Mouse (Mus musculus): ENCODE measurements around the gene BC051665. TPM values are rescaled to one million over a fixed set of nuclear protein-coding genes. Genes with fewer than 3 reads are reported as not detected.

BC051665 gene
- polyA plus RNA-seq, 1 experiment from 2014 or later, result not detected

DNA sequence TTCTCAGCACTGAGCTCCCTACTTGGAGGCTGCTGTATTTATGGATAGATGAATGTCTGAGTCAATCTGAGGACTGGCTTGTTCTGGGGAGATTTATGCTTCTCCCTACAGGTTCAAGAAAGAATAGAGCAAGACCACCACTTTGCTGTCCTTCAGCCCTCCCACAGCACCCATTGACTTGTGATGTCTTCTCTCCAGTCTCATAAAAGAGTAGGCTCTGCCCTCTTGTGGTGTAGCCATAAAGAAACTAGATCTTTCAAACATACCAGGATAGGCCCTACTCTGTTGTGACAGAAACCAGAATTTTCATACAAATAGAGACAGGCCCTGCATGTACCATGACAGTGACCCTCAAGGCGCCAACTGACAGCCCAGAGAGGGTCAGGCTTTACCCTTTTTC, 39.0 kb downstream of the BC051665 start:
- Histone ChIP-seq H3K27me3 (ENCODE audit: control insufficient read depth, insufficient read depth, low read length) (no peaks in the 10 kb centered on the region), H3K4me2 (ENCODE audit: low read depth, low read length) (no peak overlapping the region), H3K9ac (ENCODE audit: low read length) (no peak overlapping the region), H3K4me3 (replicated peaks; ENCODE audit: low read length) (no peak overlapping the region), H3K4me1 (ENCODE audit: control insufficient read depth, insufficient read depth, low read length) (no peaks in the 10 kb centered on the region), H3K9me3 (replicated peaks; ENCODE audit: control insufficient read depth, low read length) (no peaks in the 10 kb centered on the region), H3K27ac (ENCODE audit: low read length) (no peak overlapping the region), H3K36me3 (ENCODE audit: control insufficient read depth, insufficient read depth, low read length) (no peaks in the 10 kb centered on the region; the same call in 1 of the 2 replicates)
- 94% methylated on average over 1 of the region's 1 CpGs for WGBS
- no peak for ATAC-seq (ENCODE audit: insufficient read depth, low FRiP score)

DNA sequence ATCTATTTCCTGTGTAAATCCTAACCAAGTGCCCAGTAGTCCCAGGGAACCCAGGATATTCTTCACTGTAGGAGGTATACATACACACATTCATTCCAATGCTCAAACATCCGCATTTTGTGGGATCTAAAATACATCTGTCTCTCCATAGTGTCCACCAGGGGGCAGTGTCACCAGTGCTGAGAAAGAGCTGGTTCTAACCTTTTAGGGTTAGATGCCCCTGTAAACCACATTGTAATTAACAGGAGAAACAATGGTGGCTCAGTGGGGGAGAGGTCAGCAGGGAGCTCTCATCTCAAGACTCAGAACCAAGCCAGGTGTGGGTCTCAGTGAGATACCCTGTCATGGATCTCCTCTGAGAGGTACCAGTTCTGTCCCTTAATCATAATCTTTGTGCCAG, 39.9 kb downstream of the BC051665 start:
- WGBS, result 26% methylated on average over 1 of the region's 1 CpGs
- no peaks in the 10 kb centered on the region for H3K27me3 ChIP-seq (ENCODE audit: control insufficient read depth, insufficient read depth, low read length)

GRCm38 (mm10) chr13:60745358-60745757, 40.8 kb downstream of the BC051665 start:
- no peak for ATAC-seq (ENCODE audit: insufficient read depth, low FRiP score)
- Histone ChIP-seq H3K27ac (ENCODE audit: low read length) (no peak overlapping the region), H3K4me3 (replicated peaks; ENCODE audit: low read length) (no peak overlapping the region), H3K27me3 (ENCODE audit: control insufficient read depth, insufficient read depth, low read length) (no peaks in the 10 kb centered on the region), H3K9ac (ENCODE audit: low read length) (no peak overlapping the region), H3K4me1 (ENCODE audit: control insufficient read depth, insufficient read depth, low read length) (no peaks in the 10 kb centered on the region), H3K36me3 (ENCODE audit: control insufficient read depth, insufficient read depth, low read length) (peaks cover under 1% of the 10 kb centered on the region; the same call in 1 of the 2 replicates), H3K9me3 (replicated peaks; ENCODE audit: control insufficient read depth, low read length) (no peaks in the 10 kb centered on the region), H3K4me2 (ENCODE audit: low read depth, low read length) (no peak overlapping the region)
- WGBS, result 86% methylated on average over 12 of the region's 12 CpGs

More for the DNA sequence above, 39.9 kb downstream of the BC051665 start:
- H3K9me3 ChIP-seq (replicated peaks; ENCODE audit: control insufficient read depth, low read length), result no peaks in the 10 kb centered on the region
- no peak overlapping the region for H3K4me2 ChIP-seq (ENCODE audit: low read depth, low read length)
- ATAC-seq (ENCODE audit: insufficient read depth, low FRiP score), result no peak
- H3K9ac ChIP-seq (ENCODE audit: low read length), result no peak overlapping the region
- H3K4me1 ChIP-seq (ENCODE audit: control insufficient read depth, insufficient read depth, low read length), result no peaks in the 10 kb centered on the region
- H3K36me3 ChIP-seq (ENCODE audit: control insufficient read depth, insufficient read depth, low read length), result no peaks in the 10 kb centered on the region
- H3K4me3 ChIP-seq (replicated peaks; ENCODE audit: low read length), result no peak overlapping the region
- H3K27ac ChIP-seq (ENCODE audit: low read length), result no peak overlapping the region

- Histone ChIP-seq H3K4me3 (replicated peaks; ENCODE audit: low read length) (no peak overlapping the region), H3K36me3 (ENCODE audit: control insufficient read depth, insufficient read depth, low read length) (peaks cover 6% of the 10 kb centered on the region; the same call in 1 of the 2 replicates), H3K9ac (ENCODE audit: low read length) (no peak overlapping the region), H3K9me3 (replicated peaks; ENCODE audit: control insufficient read depth, low read length) (no peaks in the 10 kb centered on the region), H3K27ac (ENCODE audit: low read length) (no peak overlapping the region), H3K27me3 (ENCODE audit: control insufficient read depth, insufficient read depth, low read length) (no peaks in the 10 kb centered on the region), H3K4me2 (ENCODE audit: low read depth, low read length) (no peak overlapping the region), H3K4me1 (ENCODE audit: control insufficient read depth, insufficient read depth, low read length) (no peaks in the 10 kb centered on the region)
- ATAC-seq (ENCODE audit: insufficient read depth, low FRiP score), result no peak
- 82% methylated on average over 3 of the region's 3 CpGs for WGBS
These were observed 41.4 kb downstream of the BC051665 start for GRCm38 (mm10) chr13:60744736-60745135.

GRCm38 (mm10) chr13:60744078-60744460, 42.1 kb downstream of the BC051665 start:
- ATAC-seq (ENCODE audit: insufficient read depth, low FRiP score), result peak; percentile 61
- H3K27me3 ChIP-seq (ENCODE audit: control insufficient read depth, insufficient read depth, low read length), result no peaks in the 10 kb centered on the region
- 31% methylated on average over 7 of the region's 7 CpGs for WGBS
- H3K36me3 ChIP-seq (ENCODE audit: control insufficient read depth, insufficient read depth, low read length), result peaks cover 6% of the 10 kb centered on the region; the same call in 1 of the 2 replicates
- H3K27ac ChIP-seq (ENCODE audit: low read length), result no peak overlapping the region
- H3K4me3 ChIP-seq (replicated peaks; ENCODE audit: low read length), result no peak overlapping the region
- H3K9me3 ChIP-seq (replicated peaks; ENCODE audit: control insufficient read depth, low read length), result no peaks in the 10 kb centered on the region
- H3K9ac ChIP-seq (ENCODE audit: low read length), result no peak overlapping the region
- no peak overlapping the region for H3K4me2 ChIP-seq (ENCODE audit: low read depth, low read length)
- H3K4me1 ChIP-seq (ENCODE audit: control insufficient read depth, insufficient read depth, low read length), result no peaks in the 10 kb centered on the region

GRCm38 (mm10) chr13:60743381-60744077, 42.6 kb downstream of the BC051665 start:
- no peak overlapping the region for H3K4me2 ChIP-seq (ENCODE audit: low read depth, low read length)
- H3K4me1 ChIP-seq (ENCODE audit: control insufficient read depth, insufficient read depth, low read length), result no peaks in the 10 kb centered on the region
- no peak for ATAC-seq (ENCODE audit: insufficient read depth, low FRiP score)
- no peak overlapping the region for H3K27ac ChIP-seq (ENCODE audit: low read length)
- H3K9ac ChIP-seq (ENCODE audit: low read length), result no peak overlapping the region
- no peaks in the 10 kb centered on the region for H3K9me3 ChIP-seq (replicated peaks; ENCODE audit: control insufficient read depth, low read length)
- 78% methylated on average over 13 of the region's 13 CpGs for WGBS
- no peak overlapping the region for H3K4me3 ChIP-seq (replicated peaks; ENCODE audit: low read length)
- no peaks in the 10 kb centered on the region for H3K27me3 ChIP-seq (ENCODE audit: control insufficient read depth, insufficient read depth, low read length)
- peaks cover 6% of the 10 kb centered on the region; the same call in 1 of the 2 replicates for H3K36me3 ChIP-seq (ENCODE audit: control insufficient read depth, insufficient read depth, low read length)

- no peak overlapping the region for H3K4me3 ChIP-seq (replicated peaks; ENCODE audit: low read length)
- no peaks in the 10 kb centered on the region for H3K27me3 ChIP-seq (ENCODE audit: control insufficient read depth, insufficient read depth, low read length)
- peaks cover 6% of the 10 kb centered on the region for H3K4me1 ChIP-seq (ENCODE audit: control insufficient read depth, insufficient read depth, low read length)
- no peak overlapping the region for H3K4me2 ChIP-seq (ENCODE audit: low read depth, low read length)
- no peak overlapping the region for H3K27ac ChIP-seq (ENCODE audit: low read length)
- no peaks in the 10 kb centered on the region for H3K9me3 ChIP-seq (replicated peaks; ENCODE audit: control insufficient read depth, low read length)
- no peak overlapping the region for H3K9ac ChIP-seq (ENCODE audit: low read length)
- no peak for ATAC-seq (ENCODE audit: insufficient read depth, low FRiP score)
- peaks cover 6% of the 10 kb centered on the region; the same call in 1 of the 2 replicates for H3K36me3 ChIP-seq (ENCODE audit: control insufficient read depth, insufficient read depth, low read length)
- 80% methylated on average over 3 of the region's 3 CpGs for WGBS
These were observed 43.6 kb downstream of the BC051665 start for GRCm38 (mm10) chr13:60742611-60743010.

GRCm38 (mm10) chr13:60740248-60740647, 45.9 kb downstream of the BC051665 start:
- ATAC-seq (ENCODE audit: insufficient read depth, low FRiP score), result no peak
- Histone ChIP-seq H3K4me1 (ENCODE audit: control insufficient read depth, insufficient read depth, low read length) (peaks cover 17% of the 10 kb centered on the region), H3K4me2 (ENCODE audit: low read depth, low read length) (no peak overlapping the region), H3K27ac (ENCODE audit: low read length) (no peak overlapping the region), H3K9me3 (replicated peaks; ENCODE audit: control insufficient read depth, low read length) (no peaks in the 10 kb centered on the region), H3K4me3 (replicated peaks; ENCODE audit: low read length) (no peak overlapping the region), H3K36me3 (ENCODE audit: control insufficient read depth, insufficient read depth, low read length) (peaks cover 6% of the 10 kb centered on the region; the same call in 1 of the 2 replicates), H3K27me3 (ENCODE audit: control insufficient read depth, insufficient read depth, low read length) (no peaks in the 10 kb centered on the region), H3K9ac (ENCODE audit: low read length) (no peak overlapping the region)
- 87% methylated on average over 6 of the region's 6 CpGs for WGBS

DNA sequence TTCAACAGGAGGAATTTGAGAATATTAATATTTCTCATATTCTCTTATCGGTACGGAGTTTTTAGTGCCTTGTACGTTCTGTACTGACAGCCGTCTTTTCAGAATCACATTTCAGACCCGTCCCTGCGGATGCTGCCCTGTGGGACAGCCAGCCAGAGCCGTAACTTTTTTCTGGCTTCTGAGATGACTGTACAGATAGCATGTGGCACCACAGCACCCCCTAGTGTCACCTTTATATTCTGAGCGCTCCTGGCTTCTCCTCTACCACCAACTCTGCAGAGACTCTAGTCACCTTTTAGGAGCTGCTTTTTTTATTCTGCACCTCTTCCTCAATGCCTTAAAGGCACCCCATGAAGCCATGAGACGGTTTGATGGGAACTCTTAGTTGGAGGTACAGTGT, 47.7 kb downstream of the BC051665 start:
- Histone ChIP-seq H3K4me2 (ENCODE audit: low read depth, low read length) (peak overlapping the region; percentile 56), H3K27me3 (ENCODE audit: control insufficient read depth, insufficient read depth, low read length) (no peaks in the 10 kb centered on the region), H3K27ac (ENCODE audit: low read length) (peak overlapping the region; percentile 76), H3K9ac (ENCODE audit: low read length) (peak overlapping the region; percentile 36; the same call in 1 of the 2 replicates), H3K4me1 (ENCODE audit: control insufficient read depth, insufficient read depth, low read length) (peaks cover 17% of the 10 kb centered on the region), H3K9me3 (replicated peaks; ENCODE audit: control insufficient read depth, low read length) (no peaks in the 10 kb centered on the region), H3K36me3 (ENCODE audit: control insufficient read depth, insufficient read depth, low read length) (peaks cover 6% of the 10 kb centered on the region; the same call in 1 of the 2 replicates), H3K4me3 (replicated peaks; ENCODE audit: low read length) (peak overlapping the region; percentile 26)
- 9% methylated on average over 9 of the region's 9 CpGs for WGBS
- peak; percentile 81 for ATAC-seq (ENCODE audit: insufficient read depth, low FRiP score)
